Mouse (Mus musculus) Patski (cell line): ENCODE measurements at regions not wholly inside any gene's neighbourhood (a gene's known extent, or its start where the extent isn't known, plus 50 kb on each side); places are given as distances from the start of the nearest gene placed in this dataset.

Experiments
- ATAC-seq: fragments of 100-300 bp; one replicate; pipeline ENCODE4 v1.8.0; 2021
- CTCF ChIA-PET: fragments of 350-600 bp; sonication (Branson Sonifier 250); formaldehyde crosslinking; loops from one replicate; lab custom pipeline; 2022; ENCODE audit warnings: inconsistent platforms; lab: Charles Lee
- POLR2A ChIA-PET: fragments of 350-600 bp; sonication (Branson Sonifier 250); formaldehyde crosslinking; loops from one replicate; lab custom pipeline; 2022; ENCODE audit warnings: antibody characterized with exemption, inconsistent platforms; lab: Charles Lee
- DNase-seq: peaks from one replicate; pipeline ENCODE4 v3.0.0-alpha.2; 2011; ENCODE audit warnings: low read depth, low spot score
- H3K27me3 ChIP-seq: fragments of 371-371 bp; one replicate; pipeline ENCODE4 v1.5.1; 2021
- CTCF ChIP-seq: fragments of 100-300 bp; IDR thresholded peaks from one replicate; pipeline ENCODE4 v1.5.1; 2021
- in situ Hi-C: fragments of 300-500 bp; cut with MboI; formaldehyde crosslinking; loops from 3 replicates; pipeline ENCODE4 v1.11.1; 2018; ENCODE audit warnings: low pct_unique_long_range_greater_than_20kb, mixed read lengths

DNA sequence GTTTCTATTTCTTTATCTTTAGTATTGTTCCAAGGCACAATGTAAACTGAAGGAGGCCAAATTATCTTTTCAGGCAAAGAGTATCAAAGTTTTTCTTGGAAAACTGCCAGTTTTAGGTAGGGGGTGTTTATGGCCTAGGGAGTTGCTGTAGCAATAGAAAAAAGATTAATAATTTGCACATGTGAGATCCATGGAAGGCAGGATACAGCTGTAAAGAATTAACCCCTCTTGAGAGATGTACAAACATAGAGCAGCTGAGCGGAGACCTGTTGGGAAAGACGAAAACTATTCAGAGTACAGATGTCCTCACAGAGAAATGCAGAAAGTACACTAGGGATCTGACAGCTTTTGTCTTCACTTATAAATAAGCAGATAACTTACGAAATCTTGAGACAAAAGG, 176.8 kb downstream of the Fign start:
- in situ Hi-C loops, result no loop called here
- POLR2A ChIA-PET, result no interaction called here

DNA sequence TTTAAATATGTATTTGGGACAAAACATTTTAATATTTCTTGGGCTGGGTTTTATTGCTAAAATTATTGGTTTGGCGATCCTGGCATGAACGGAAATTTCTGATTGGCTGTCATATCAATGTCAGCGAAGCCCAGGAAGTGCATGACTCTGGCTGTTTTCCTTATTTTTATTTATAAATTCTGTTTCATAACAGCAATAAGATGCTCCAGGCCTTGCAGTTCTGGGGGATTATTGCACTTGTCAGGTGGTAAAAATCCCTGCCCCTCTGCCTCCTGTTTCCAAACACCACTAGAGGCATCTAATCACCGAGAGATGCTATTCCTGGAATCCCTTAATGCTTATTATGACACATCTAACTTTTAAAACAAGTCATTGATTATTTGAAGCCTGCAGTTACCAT, 177.8 kb downstream of the Fign start:
- DNase-seq (no peak), ATAC-seq (no peak)
- ChIA-PET POLR2A (no interaction called here), CTCF (no interaction called here)
- H3K27me3 ChIP-seq, result no peaks in the 10 kb centered on the region
- in situ Hi-C loops, result no loop called here
- TF ChIP-seq CTCF, result no peak

More for the DNA sequence above, 176.8 kb downstream of the Fign start:
- CTCF ChIA-PET, result interaction anchor here (1.1 to 1.4 kb wide), 2 partner anchors 9 to 28 kb away, joined by 3 read pairs; no protein-coding TSS in a partner anchor
- H3K27me3 ChIP-seq, result no peaks in the 10 kb centered on the region
- no peak for TF ChIP-seq CTCF
- no peak for ATAC-seq
- no peak for DNase-seq

DNA sequence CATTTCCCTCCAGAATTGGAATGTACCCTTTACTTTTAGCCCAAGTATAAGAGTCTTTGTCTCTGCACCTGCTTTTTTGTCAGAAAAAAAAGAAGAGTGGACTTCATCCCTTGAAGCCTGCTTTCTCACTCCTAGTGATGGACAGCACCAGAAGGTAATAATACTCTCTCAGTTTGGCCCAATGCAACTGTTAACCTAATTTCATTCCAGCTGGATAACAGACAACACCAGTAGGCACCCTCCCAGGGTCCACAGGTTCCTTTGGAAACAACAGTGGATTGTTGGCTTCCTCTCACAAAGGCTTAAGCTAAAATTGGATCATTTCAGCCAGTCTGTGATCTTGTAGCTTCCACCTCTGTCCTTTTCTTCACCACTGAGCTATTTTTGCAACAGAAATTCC, 197.2 kb downstream of the Fign start:
- no peak for ATAC-seq
- CTCF ChIA-PET, result no interaction called here
- no peak for TF ChIP-seq CTCF
- no peak for DNase-seq
- in situ Hi-C loops, result no loop called here
- POLR2A ChIA-PET, result no interaction called here
- no peaks in the 10 kb centered on the region for H3K27me3 ChIP-seq

DNA sequence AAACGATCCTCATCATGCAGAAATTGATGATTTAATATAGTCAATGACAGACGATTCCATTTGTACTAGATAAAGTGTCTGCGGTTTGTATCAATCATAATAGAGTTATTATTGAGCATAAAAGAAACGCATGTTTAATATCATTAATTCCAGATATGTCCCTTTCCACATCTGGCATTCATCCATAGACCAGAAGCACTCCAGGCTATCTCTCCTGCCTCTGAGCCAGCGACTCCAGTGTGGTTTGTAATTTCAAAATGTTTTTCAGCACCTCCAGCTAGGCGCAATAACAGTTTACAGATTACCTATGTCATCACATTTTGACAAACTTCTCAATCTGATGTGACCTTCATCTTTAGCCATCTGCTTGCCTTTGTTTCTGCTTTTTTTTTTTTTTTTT, 219.4 kb downstream of the Fign start:
- H3K27me3 ChIP-seq, result no peaks in the 10 kb centered on the region
- POLR2A ChIA-PET, result no interaction called here

DNA sequence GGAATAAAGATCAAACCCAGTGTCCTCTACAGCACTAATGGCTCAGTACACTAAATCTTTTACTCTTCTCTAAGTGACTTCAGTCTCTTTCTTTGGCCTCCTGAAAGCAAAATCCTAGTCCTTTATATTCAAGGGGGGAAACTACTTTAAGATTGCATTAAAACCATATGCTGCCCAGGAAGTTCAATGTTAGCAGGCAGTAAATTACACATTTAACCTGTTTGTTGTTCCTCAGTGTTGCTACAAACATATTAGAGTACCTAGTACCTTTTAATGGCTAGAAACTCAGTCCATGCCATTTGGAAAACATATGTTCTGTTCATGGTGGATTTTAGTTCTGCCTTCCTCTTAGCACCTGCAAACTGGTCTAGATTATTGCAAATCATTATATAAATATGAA, 220.5 kb downstream of the Fign start:
- no peak for TF ChIP-seq CTCF
- ATAC-seq (no peak), DNase-seq (no peak)
- ChIA-PET POLR2A (no interaction called here), CTCF (no interaction called here)
- in situ Hi-C loops, result no loop called here
- H3K27me3 ChIP-seq, result no peaks in the 10 kb centered on the region

More for the DNA sequence above, 219.4 kb downstream of the Fign start:
- no peak for DNase-seq
- ATAC-seq, result no peak
- CTCF ChIA-PET, result no interaction called here
- in situ Hi-C loops, result no loop called here
- TF ChIP-seq CTCF, result no peak

DNA sequence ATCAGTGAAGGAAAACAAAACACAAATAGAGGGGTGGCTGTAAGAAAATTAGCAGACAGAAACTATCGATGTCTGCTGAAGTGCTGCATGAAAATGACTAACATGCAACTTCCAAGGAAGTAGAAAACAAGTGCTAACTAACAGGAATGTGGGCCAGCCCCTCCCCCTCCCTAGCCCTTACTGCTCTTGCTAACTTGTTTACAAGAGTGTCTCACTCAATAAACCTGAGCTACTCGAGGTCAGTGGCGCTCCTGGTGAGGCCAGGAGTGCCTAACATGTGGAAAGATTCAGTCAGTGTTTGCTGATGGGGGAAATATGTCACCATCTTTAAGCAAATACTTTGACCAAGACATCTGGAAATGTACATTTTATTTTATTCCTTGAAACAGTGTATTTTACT, 221.5 kb downstream of the Fign start:
- POLR2A ChIA-PET, result no interaction called here

DNA sequence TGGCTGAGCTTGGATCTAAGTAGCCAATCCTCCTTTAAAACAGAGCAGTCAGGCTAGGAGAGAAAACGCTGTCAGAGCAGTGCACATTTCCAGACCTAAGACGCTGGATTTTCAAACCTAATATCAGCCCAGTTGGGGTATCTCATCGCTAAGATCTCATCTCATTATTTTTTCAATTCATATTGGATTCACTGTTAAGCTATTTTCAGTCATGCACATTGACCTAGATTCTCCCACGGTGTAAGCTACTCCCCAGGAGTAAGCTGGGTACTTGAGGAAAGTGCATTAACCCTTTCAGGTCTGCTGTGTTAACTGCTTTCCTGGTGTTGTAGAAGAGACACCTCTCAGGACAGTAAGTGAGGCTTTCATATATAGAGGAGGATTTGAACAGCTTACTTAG, 222.7 kb downstream of the Fign start:
- no peaks in the 10 kb centered on the region for H3K27me3 ChIP-seq
- POLR2A ChIA-PET, result no interaction called here
- ATAC-seq (no peak), DNase-seq (no peak)
- CTCF ChIA-PET, result interaction anchor here (1.4 kb wide), 1 partner anchor 10 kb away, joined by 4 read pairs; no protein-coding TSS in a partner anchor
- in situ Hi-C loops, result no loop called here
- TF ChIP-seq CTCF, result no peak

More for the DNA sequence above, 221.5 kb downstream of the Fign start:
- TF ChIP-seq CTCF, result no peak
- no peak for DNase-seq
- in situ Hi-C loops, result no loop called here
- ATAC-seq, result no peak
- CTCF ChIA-PET, result no interaction called here
- H3K27me3 ChIP-seq, result no peaks in the 10 kb centered on the region

DNA sequence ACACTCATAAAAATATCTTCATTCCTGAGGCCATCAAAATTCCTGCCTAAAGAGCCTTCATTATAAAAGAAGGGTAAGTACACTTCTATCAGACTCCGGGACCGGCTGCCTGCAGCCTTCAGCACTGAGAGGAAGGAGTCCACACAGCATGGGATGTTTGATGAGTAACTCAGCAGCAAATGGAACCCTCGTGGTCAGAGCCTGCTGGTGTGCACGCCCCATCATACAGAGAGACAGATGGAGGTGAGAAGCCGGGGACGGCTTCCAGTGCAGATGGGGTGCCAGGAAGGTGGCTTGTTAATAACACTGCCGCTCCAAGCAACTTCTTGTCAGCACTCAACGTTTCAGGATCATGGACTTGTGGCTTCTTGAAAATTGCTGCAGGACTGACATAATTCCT, 231.3 kb downstream of the Fign start:
- no peak for ATAC-seq
- TF ChIP-seq CTCF, result no peak
- in situ Hi-C loops, result no loop called here

DNA sequence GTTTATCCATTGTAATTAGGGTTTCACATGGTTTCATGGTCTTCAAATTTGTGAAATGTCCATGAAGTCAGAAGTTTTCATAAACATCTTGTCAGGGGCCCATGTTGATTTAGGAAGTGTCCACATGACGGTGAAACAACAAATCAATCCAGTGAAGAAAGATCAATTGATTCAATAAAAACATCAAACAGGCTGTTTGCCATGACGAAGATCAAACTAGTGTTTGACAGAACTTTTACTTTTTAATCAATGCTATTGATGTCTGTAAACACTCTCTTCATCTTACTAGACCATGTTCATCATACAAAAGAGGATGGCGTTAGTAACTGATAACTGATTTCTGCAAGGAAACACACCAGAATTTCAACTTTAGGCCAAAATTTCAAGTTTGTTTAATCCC, 236.0 kb downstream of the Fign start:
- ATAC-seq (no peak), DNase-seq (no peak)
- CTCF ChIA-PET, result no interaction called here
- H3K27me3 ChIP-seq, result peaks cover 4% of the 10 kb centered on the region
- POLR2A ChIA-PET, result no interaction called here
- no peak for TF ChIP-seq CTCF
- in situ Hi-C loops, result no loop called here

More for the DNA sequence above, 231.3 kb downstream of the Fign start:
- no peaks in the 10 kb centered on the region for H3K27me3 ChIP-seq
- ChIA-PET POLR2A (no interaction called here), CTCF (no interaction called here)
- DNase-seq, result no peak

DNA sequence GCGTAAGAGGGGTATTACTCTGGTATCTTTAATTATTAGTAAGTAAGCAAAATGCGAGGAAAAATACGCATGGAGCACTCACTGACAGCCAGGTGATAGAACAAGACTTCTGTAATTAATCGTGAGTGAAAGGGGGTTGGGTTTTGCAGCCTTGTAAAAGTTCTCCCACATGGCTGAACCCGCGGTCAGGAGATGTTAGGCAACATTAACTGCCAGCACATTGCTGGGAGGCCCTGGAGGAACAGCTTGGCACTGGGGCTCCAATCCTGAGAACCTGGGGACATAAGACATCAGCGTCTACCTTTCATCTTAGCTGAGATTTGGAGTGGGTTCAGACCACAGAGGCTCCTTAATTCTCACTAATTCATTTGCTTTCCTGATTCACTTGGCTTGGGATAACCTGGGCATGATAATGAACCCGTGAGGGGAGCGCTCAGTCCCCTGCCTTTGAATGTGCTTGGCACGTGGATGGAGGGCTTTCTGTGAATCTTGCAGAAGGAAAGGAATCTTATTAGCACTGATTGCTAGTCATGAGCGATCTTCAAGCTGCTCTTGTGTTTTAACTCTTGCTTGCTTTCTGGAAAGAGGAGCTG, 241.3 kb downstream of the Fign start:
- H3K27me3 ChIP-seq, result peaks cover 4% of the 10 kb centered on the region
- CTCF ChIA-PET, result no interaction called here
- POLR2A ChIA-PET, result no interaction called here
- in situ Hi-C loops, result no loop called here
- no peak for TF ChIP-seq CTCF
- DNase-seq, result no peak
- ATAC-seq, result no peak

DNA sequence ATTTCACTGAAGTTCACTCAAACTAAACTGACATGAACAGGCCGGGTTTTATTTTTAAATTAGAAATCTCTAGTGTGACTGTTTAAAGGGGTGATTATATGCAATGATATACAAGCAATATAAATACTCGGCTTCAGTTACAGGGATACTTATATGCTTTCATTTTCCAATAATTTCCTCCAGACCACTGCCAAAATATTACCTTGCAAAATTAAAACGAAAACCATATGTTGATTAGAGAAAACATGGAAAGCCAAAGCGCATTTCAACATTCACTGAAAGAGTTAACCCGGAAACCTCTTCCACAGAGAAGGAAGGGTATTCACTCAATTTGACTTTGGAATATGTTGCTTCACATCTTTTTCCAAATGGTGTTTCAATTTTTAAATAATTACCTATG, 242.4 kb downstream of the Fign start:
- DNase-seq (no peak), ATAC-seq (no peak)
- in situ Hi-C loops, result no loop called here
- ChIA-PET POLR2A (no interaction called here), CTCF (no interaction called here)
- no peak for TF ChIP-seq CTCF
- H3K27me3 ChIP-seq, result peaks cover 4% of the 10 kb centered on the region

DNA sequence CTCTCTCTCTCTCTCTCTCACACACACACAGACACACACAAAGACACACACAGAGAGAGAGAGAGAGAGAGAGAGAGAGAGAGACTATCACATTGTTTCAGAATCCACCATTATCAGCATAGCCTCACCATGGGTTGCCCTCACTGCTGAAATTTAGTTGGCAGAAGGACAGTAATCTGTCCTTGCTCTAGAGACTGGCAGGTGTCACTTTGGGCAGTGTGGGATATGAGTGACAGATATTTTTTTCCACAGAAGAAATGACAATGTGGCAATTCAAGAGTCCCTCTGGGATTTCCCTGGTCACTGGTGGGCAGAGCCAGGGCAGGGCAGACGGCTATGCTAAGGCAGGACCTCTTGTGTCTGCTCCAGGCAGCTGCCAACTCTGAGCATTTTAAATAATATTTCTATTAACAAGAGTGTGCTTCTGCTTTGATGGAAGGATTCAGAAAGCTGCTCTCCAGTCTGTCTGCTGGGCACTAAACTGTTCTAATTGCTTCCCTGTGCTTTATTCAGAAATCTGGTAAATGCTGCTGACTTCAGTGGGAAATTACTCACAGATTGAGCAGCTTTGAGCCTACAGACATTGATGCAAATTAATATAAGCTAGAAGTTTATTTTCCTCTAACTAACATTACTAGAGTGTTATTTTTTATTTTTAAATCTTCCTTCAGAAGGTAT, 243.5 kb downstream of the Fign start:
- DNase-seq, result no peak
- CTCF ChIA-PET, result no interaction called here

More for the DNA sequence above, 243.5 kb downstream of the Fign start:
- H3K27me3 ChIP-seq, result peaks cover 4% of the 10 kb centered on the region
- POLR2A ChIA-PET, result no interaction called here
- no peak for ATAC-seq
- no peak for TF ChIP-seq CTCF
- in situ Hi-C loops, result no loop called here
